Mouse (Mus musculus): ENCODE measurements around the gene Apela. TPM values are rescaled to one million over a fixed set of nuclear protein-coding genes. Genes with fewer than 3 reads are reported as not detected.

Gene Apela
- total RNA-seq (2021) = not detected

GRCm38 (mm10) chr8:65037117-65037533, at the start of gene Apela:
TSS of gene Apela (minus strand) at chr8:65037336.
- DNase-seq = peak in 1 of 2 experiments; percentile 16

GRCm38 (mm10) chr8:65085680-65086079, 48.5 kb upstream of the Apela start:
- no peak for DNase-seq

- DNase-seq = no peak
Measured at GRCm38 (mm10) chr8:65080731-65081130, 43.6 kb upstream of the Apela start.

- no peak for DNase-seq
Measured at GRCm38 (mm10) chr8:65074733-65075132, 37.6 kb upstream of the Apela start, which contains the start of gene Gm10663. TSS of gene Gm10663 (plus strand) at chr8:65075033.

- DNase-seq = no peak
Measured at GRCm38 (mm10) chr8:65070996-65071395, 33.9 kb upstream of the Apela start.

- no peak for DNase-seq
Measured at GRCm38 (mm10) chr8:65068473-65068819, 31.3 kb upstream of the Apela start.

GRCm38 (mm10) chr8:65067694-65068472, 30.7 kb upstream of the Apela start:
- DNase-seq = no peak

- DNase-seq = no peak
Measured at GRCm38 (mm10) chr8:65067031-65067430, 29.9 kb upstream of the Apela start.

GRCm38 (mm10) chr8:65065622-65066021, 28.5 kb upstream of the Apela start:
- DNase-seq = no peak

- DNase-seq = no peak
Measured at GRCm38 (mm10) chr8:65064071-65064470, 26.9 kb upstream of the Apela start.

- no peak for DNase-seq
Measured at GRCm38 (mm10) chr8:65062195-65062594, 25.1 kb upstream of the Apela start.

GRCm38 (mm10) chr8:65056722-65057121, 19.6 kb upstream of the Apela start:
- DNase-seq = no peak

GRCm38 (mm10) chr8:65053968-65054367, 16.8 kb upstream of the Apela start:
- DNase-seq = no peak

GRCm38 (mm10) chr8:65053554-65053953, 16.4 kb upstream of the Apela start:
- DNase-seq = no peak

GRCm38 (mm10) chr8:65047801-65048200, 10.7 kb upstream of the Apela start:
- DNase-seq = no peak

- no peak for DNase-seq
Measured at GRCm38 (mm10) chr8:65047193-65047592, 10.1 kb upstream of the Apela start.

- no peak for DNase-seq
Measured at GRCm38 (mm10) chr8:65046565-65046964, 9.4 kb upstream of the Apela start.

GRCm38 (mm10) chr8:65034136-65034535, 3.0 kb downstream of the Apela start:
- no peak for DNase-seq

- DNase-seq = no peak
Measured at GRCm38 (mm10) chr8:65033056-65033455, 4.1 kb downstream of the Apela start.

- DNase-seq = no peak
Measured at GRCm38 (mm10) chr8:65032107-65032506, 5.0 kb downstream of the Apela start.

GRCm38 (mm10) chr8:65030735-65031485, 6.2 kb downstream of the Apela start:
- no peak for DNase-seq

GRCm38 (mm10) chr8:65029776-65030175, 7.4 kb downstream of the Apela start:
- DNase-seq = no peak

GRCm38 (mm10) chr8:65028959-65029686, 8.0 kb downstream of the Apela start:
- DNase-seq = no peak
